Mouse (Mus musculus) frontal cortex, adult 2 months (tissue): ENCODE measurements around the gene Kctd11. TPM values are rescaled to one million over a fixed set of nuclear protein-coding genes. Genes with fewer than 3 reads are reported as not detected.

Experiments
- DNase-seq, 2 experiments: peaks; one replicate each; pipeline ENCODE4 v3.0.0; 2022; ENCODE audit warnings: low spot score in 1 of 2; ENCODE audit errors: extremely low spot score in 1 of 2
- polyA plus RNA-seq: library from polyadenylated mRNA; depleted of rRNA; stranded (reverse); fragments of >200 nt; gene quantifications from 2 replicates; pipeline ENCODE4 v1.2.3, GENCODE M21; 2012

Gene Kctd11
- polyA plus RNA-seq, 1 experiment: 1.8 TPM

DNA sequence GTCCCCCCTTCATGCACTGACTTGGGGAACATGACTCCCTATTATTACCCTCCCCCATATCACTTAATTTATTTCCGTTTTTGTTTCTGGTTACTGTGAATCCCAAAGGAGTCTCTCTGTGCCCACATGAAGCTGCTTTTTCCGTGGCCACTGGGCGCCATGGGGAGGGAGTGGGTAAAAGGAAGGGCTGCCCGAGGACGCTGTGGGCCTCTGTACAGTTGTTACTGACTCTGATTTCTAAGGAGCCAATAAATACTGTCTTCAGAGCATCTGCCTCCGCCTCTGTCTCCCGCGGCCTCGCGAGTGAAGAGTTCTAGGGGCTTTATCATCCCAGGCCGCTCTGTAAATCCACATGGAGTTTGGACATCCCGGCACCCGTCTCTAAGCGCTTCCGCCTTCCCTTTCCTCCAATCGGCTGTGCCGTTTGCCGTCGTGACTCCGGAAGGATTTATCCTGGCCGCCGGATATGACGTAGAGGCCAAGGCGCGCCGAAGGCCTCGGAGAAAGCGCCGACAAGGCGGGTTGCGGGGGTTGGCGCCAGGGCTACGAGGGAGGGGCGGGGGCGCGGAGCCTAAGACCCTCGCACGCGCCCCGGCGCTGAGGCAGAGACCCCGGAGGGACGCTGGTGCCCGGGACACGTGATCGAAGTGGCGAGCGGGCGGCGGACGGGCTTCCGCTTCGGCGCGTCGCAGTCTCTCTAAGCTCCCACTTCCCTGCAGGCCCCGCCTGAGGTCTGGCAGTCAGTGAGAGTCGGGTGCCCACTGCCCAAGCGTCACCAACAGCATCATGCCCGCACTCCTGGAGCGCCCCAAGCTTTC, 32.6 kb upstream of the Kctd11 start, which contains the start of gene Gps2:
Gene Gps2 (plus strand): TSS at position 335 of the 818 bp plus-strand sequence.
- DNase-seq: peak; percentile 88 to 96

DNA sequence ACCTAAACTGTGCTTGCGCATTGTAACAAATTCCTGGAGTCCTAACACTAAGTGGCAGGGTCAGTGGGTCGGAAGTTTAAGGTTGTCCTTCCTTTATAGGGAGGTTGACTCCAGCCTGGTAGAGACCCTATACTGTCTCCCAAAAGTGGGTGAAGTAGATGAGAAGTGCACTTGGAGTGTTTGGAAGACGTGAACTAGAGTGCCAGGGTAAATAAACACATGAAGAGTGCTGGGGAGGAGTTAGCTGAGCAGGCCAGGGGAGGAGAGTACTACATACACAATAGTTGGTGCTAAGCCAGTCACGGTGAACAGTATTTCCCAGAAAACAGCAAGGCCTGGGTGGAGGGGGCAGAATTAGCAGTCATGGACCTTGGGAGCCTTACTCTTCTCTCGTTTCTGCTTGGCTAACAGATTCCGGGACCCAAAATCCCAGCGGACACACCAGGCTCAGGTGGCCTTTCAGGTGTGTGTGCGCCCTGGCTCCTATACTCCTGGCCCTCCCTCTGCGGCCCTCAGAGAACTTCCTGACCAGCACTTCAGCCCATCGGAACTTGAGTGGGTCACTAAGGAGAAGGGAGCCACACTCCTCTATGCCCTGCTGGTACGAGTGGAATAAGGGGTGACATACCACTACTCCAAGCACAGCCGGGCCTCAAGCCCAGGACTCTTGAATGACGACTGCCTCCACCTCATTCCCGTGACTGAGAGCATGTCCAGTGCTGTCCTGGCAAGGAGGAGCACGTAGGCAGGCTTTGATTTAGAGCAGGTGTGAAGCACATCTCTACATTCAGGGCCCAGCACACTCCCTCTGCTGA, 31.7 kb upstream of the Kctd11 start:
- DNase-seq: no peak

DNA sequence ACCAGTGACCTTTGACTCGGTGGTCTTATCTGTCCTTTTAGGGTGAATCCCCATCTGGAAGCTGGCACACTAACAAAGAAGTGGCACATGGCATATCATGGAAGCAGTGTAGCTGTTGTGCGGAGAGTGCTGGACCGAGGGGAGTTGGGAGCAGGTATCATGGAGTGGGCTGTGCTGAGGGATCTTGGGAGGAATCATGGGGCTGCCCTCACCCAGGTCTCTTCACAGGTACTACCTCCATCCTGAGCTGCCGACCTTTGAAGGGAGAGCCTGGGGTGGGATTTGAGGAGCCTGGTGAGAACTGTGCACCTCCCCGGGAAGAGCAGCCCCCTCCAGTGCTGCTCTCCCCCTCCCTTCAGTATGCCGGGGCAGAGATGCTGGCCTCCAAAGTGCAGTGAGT, 30.5 kb upstream of the Kctd11 start:
- DNase-seq: no peak

DNA sequence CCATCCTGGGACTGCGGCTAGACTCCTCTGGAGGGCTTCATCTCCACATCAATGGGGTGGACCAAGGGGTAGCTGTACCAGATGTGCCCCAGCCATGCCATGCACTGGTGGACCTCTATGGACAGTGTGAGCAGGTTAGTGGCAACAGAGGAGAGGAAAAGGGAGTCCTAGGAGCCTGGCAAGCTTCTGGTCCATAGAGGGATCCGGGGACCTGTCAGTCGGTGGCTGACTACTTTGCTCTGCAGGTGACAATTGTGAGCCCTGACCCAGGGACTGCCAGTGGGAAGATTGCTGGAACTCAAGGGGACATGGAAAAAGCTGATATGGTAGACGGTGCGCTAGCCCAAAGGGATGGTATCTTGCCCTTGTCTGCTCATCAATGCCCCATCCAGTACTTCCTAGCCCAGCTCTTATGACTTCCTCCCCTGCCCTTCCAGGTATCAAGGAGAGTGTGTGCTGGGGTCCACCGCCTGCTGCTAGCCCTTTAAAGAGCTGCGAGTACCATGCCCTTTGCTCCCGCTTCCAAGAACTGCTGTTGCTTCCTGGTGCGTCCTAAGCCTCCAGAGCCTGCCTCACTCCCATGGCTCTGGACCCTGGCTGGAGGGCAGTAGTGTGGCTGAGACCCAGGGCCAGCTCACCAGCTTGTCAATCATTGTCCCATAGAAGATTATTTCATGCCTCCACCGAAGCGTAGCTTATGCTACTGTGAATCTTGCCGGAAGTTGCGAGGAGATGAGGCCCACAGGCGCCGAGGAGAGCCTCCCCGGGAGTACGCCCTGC, 29.8 kb upstream of the Kctd11 start:
- DNase-seq: no peak

DNA sequence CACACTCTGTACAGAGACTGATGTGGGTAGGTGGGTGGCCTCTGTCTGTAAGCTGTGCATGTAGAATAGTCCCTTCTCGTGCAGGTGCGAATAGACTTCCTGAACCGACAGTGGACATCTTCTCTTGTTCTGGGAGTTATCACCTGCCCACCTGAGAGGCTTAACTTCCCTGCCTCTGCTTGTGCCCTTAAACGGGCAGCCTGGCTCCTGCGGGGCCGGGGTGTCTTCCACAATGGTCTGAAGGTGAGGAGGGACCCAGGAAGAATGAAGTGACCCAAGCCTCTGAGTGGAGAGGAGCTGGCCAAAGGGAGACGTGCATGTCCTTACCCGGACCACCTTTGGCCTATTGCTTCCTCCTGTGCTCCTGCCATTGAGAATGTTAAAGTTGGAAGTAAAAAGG, 29.0 kb upstream of the Kctd11 start:
- DNase-seq: no peak

DNA sequence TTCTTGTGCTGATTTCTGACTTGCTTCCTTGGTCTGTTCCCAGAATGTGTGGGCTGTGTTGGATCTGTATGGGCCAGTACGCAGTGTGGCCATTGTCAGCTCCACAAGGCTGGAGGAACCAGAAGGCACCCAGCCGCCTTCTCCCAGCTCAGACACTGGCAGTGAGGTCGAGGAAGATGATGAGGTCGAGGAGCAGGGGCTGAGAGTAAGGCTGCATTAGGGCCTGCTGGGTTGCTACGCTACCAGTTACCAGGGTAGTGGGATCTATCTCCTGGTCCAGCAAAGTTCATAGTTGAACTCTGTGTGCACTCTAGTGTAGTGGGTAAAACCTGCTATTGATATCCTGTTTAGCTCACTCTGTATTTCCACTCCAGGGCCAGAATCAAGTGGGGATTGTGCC, 28.0 kb upstream of the Kctd11 start:
- DNase-seq: no peak

DNA sequence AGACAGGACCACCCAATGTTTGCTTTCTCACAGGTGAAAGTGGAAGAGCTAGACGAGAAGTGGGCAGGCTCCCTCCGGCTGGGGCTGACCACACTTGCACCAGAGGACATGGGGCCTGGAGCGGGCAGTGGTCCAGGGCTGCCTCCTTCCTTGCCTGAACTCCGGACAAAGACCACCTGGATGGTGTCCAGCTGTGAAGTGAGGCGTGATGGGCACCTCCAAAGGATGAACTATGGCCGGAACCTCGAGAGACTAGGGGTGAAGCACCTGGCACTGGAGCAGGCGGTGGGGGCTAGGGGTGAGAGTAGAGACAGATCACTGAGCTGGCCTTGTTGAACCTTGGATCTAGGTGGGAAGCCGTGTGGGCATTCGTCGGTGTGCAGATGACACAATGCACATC, 27.4 kb upstream of the Kctd11 start:
- DNase-seq: no peak

DNA sequence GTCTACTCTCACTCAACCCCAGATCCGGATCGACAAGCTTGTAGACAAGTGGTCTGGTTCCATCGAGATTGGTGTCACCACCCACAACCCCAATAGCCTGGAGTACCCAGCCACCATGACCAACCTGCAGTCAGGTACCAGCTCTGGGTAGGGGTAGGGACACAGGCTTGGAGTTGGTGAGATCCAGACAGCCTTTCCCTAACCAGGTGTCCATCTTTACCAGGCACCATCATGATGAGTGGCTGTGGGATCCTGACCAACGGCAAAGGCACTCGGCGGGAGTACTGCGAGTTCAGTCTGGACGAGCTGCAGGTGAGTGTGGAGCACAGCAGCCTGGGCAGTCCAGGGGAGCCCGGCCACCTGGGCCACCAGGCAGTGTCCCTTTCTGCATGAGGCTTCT, 23.1 kb upstream of the Kctd11 start:
- DNase-seq: no peak

DNA sequence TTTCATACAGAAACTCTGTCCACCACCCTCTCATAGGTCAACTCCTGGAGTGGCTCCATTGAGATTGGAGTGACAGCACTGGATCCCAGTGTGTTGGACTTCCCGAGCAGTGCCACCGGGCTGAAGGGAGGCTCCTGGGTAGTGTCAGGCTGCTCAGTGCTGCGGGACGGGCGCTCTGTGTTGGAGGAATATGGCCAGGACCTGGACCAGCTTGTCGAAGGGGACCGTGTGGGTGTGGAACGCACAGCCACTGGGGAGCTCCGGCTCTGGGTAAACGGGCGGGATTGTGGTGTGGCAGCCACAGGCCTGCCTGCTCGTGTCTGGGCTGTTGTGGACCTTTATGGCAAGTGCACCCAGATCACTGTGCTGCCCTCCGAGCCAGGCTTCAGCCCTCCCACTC, 21.8 kb upstream of the Kctd11 start:
- DNase-seq: no peak

DNA sequence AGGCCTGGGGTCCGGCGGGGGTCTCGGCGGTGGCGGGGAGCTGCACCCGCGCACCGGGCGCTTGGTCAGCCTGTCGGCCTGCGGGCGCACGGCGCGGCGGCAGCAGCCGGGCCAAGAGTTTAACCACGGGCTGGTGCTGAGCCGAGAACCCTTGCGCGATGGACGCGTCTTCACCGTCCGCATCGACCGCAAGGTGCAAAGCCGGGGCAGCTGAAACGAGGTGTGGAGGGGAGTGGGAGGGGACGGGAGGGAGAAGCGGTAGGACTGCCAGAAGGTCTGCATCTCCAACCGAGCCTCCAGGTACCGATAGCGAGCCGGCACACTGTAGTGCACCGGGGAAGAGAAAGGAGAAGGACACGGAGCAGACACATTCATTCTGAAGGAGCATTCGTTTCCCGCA, 20.8 kb upstream of the Kctd11 start:
- DNase-seq: no peak

DNA sequence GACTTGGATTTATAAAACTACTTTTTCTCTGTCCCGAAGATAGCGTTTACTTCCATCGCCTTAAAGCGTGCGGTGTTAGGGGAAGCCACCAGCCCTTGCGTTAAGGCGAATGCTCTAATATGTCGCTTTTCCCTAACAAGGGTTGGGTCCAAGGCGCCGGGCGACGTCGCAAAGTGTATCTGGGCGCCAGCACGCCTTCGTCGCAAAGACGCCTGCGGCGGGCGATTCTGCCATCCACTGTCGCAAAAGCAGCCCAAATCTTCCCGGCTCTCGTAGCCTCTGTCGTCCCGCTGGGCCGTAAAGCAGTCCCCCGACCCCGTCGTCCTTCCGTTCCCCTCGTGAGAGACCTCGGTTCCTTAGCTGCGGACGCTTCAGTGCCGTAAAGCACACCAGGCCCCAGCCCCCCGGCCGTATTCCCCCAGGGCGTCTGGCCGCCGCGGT, 20.2 kb upstream of the Kctd11 start:
- DNase-seq: peak; percentile 98

DNA sequence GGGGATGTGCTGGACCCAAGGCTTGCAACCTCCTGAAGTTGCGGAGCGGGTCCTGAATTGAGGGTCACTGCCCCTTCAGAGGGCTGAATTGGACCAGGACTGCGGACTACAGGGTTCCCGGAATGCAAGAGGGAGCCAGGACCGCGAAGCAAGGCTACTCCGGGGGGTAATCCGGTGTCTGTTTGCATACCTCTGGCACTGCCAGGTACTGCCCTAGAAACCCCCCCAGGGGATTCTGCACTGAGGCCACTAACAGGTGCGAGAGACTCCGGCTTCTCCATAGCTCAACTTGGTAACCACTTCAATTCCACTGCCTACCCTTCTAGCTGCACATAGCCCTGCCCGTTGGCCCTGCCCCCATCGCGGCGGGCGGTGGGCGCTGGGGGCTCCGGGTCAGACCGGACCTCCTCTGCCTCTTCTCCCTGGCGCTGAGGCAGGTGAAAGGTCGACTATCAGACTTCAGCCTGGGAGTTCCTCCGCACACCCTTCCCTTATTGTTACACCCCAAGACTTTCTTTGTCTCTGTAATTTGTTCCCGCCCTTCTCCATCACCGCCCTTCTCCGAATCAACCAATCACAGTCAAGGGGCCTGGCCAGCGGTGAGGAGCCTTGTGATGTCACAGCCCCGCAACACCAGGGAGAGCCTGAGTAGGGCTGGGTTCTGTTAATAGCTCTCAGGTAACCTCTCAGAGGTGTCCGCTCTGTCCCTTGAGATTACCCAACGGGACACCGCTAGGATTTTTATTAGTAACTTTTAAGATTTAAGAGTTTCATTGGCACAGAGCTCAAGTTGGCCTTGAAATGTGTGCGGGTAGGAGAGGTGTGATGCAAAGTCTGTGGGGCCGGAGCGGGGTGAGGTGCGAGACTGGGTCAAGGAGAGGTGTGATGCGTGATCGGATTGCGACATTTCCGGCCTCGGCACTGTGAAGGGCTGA, 19.5 kb upstream of the Kctd11 start, which contains the start of the genes 2810408A11Rik and Neurl4:
Gene 2810408A11Rik (minus strand): TSS at position 517 of the 935 bp plus-strand sequence.
Gene Neurl4 (plus strand): TSS at position 602 of the 935 bp plus-strand sequence.
- DNase-seq: peak; percentile 86 to 93

DNA sequence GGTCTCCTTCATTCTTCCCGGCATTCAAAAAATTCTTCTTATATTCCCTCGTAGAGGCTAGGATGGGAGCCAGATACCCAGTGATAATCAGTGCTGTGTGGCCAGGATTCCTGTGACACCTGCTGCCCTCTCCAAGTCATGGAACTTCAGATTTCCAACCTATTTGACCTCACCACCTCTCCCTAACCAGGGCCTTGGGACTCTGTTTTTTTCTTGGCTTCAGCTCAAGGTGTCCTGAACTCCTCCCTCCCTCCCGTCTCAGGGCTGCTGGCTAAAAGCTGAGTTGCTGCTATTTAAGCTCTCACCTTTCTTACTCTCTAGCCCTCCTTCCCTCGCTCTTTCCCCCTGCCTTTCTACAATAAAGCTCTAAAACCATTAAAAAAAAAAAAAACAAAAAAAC, 18.7 kb upstream of the Kctd11 start:
- no peak for DNase-seq

DNA sequence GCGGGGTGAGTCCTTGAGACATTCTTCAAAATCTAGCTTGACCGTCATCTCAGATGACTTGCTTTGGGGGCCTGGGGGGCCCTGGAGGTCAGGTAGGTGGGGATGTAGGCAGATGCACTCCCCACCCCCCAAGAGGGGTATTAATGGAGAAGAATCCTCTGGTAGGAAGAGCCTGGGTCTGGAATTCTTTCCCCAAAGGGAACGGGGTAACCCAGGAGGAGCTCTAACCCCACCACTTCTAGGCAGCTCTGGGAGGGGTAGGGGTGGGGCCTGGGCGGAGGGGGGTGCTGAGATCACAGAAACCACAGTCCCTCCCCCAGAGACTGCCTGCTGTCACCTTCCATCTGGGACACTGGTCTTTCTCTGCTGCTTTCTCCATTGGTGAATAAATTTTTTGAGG, 14.1 kb upstream of the Kctd11 start, which contains the start of gene Acap1:
Gene Acap1 (minus strand): TSS at position 249 of the 400 bp plus-strand sequence.
- no peak for DNase-seq

DNA sequence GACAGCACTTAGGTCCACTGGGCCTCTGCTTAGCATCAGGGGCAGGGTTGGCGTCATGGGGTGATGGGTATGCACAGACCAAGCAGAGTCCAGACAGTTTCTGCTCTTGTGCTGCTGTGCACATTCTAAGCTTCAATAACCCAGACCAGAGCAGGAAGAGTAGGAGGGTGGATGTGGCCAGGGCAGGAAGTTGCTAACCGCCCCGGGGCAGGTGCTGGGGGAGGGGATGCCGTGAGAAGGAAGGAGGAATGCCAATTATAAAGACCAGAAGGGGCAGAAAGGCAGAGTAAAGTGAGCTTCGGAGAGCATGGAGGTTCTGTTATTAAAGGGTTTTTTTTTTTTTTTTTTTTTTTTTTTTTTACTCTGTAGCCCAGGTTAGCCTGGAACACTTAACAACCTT, 13.5 kb upstream of the Kctd11 start:
- no peak for DNase-seq

DNA sequence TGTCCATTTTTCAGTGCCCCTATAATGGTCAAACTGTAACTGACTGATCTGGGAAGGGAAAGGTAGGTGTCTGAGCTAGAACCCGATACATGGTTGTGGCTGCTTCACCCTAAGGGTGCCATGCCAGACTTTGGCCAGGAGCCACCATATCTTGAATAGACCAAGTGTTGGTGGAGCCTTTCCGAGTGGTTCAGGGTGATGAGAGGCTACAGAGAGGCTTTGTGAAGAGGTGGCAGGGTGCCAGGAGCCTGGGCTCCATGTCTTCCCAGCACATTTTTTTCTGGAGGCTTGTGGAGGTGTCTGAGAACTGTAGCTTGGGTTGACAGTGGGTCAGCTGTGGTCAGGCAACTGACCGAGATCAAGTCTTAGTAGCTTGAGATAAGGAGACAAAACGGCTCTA, 10.3 kb upstream of the Kctd11 start:
- DNase-seq: peak in 1 of 2 experiments; percentile 20

DNA sequence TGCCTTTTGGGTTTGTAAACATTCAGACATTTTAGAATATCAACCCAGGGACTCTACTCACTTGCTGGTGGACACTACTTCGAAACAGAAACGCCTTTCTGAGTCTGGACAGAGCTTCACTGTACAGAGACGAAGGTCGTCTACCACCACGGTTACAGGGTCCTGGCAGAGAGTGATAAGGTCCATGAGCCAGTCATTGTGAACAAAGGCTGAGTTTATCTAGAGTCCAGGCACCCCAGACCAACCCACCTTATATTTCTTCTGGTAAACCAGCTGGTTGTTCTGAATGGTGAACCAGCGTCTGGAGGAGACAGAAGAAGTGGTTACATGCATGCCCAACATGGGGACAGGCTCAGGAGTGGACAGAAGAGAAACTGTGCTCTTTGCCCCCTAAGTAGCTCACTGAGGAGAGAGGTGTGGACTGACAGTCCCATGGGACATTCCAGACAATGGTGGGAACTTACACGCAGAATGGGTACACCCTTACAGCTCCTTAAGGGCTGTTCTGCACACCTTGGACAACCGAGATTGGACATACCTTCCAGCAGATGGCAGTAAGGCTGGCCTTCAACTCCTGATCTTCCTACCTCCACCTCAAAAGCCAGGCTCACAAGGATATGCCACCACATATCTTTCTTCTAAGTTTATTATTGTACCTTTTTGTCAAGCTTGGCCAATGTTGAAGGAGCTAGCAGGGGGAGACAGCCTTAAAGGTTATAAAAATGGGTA, 5.9 kb upstream of the Kctd11 start:
- DNase-seq: no peak

DNA sequence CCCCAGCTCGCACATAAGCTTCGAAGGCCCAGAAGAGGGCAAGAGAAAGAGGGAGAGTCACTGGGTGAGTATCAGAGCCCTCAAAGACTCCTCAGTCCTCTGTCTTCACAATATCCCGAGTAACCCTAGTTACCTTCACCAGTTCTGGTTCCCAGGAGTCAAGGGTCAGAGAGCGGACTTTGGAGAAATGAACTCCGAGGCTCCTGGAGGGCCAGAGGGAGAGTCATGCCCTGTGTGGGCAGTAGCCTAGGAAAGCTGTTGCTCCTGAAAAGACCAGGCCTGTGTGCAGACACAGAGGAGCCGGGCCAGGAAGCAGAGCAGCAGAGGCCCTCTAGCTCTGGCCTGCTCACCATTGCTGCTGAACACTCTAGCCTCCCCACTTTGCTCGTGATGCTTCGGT, 3.5 kb upstream of the Kctd11 start:
- no peak for DNase-seq

DNA sequence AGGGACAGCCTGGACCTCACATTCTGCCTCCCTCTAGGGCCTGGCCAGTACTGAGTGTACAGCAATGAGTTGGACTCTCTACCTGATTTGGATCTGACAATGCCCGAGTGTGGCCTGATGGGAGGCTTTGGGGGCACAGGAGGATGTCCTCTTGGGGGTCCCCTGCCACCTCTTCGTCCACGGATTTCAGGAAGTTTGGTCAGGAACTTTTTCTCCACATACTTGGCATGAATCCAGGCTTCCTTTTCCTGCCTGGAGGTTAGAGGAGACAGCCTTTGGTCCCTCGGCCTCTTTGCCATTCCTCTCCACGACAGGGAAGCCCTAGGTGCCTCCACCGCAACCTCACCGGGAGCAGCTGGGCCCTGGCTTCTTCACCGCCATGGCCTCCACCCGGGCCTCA, 3.0 kb upstream of the Kctd11 start:
- DNase-seq: no peak
